Mouse (Mus musculus) liver, adult 2 months (tissue): ENCODE results near the gene Osbpl6.

Experiments
- CTCF ChIP-seq: fragments of 200-500 bp; IDR thresholded peaks from 2 replicates; pipeline ENCODE4 v1.5.1; 2011; ENCODE audit warnings: low read depth, low read length, control low read depth
- POLR2A ChIP-seq: fragments of 200-500 bp; IDR thresholded peaks from 2 replicates; pipeline ENCODE4 v1.6.1; 2011; ENCODE audit warnings: low read length, control low read depth; ENCODE audit not compliant: insufficient read depth; ENCODE audit errors: extremely low read depth

DNA sequence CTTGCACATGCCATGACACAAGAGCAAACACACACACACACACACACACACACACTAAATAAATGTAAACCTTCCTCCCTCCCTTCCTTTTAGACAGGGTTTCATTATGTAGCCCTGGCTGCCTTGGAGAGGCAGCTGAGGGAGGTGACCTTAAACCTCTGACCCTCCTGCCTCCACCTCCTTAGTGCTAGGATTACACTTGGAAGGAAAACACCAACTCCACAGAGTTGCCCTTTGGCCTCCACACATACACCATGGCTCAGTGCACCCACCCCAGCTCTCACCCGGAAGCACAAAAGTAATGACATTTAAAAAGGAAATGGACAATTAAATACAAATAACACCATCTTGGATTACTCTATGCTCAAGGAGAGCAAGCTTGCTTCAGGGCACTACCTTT lies 215.4 kb downstream of the Osbpl6 start:
- TF ChIP-seq CTCF (no peak), POLR2A (no peak)
